Mouse (Mus musculus): ENCODE results near the gene Wnt2b.

Wnt2b gene

GRCm38 (mm10) chr3:104963331-104964276, 1.9 kb upstream of the Wnt2b start:
- DNase-seq (ENCODE audit: low spot score), result no peak

- DNase-seq (ENCODE audit: low spot score), result no peak
Observed at GRCm38 (mm10) chr3:104962866-104963265, 1.1 kb upstream of the Wnt2b start.

- DNase-seq (ENCODE audit: low spot score), result no peak
Observed at GRCm38 (mm10) chr3:104962141-104962611, 455 bp upstream of the Wnt2b start.

GRCm38 (mm10) chr3:104960026-104961000, 1.4 kb downstream of the Wnt2b start:
- no peak for DNase-seq (ENCODE audit: low spot score)

GRCm38 (mm10) chr3:104956131-104956581, 5.6 kb downstream of the Wnt2b start:
- DNase-seq (ENCODE audit: low spot score), result no peak

GRCm38 (mm10) chr3:104954551-104954950, 7.2 kb downstream of the Wnt2b start:
- DNase-seq (ENCODE audit: low spot score), result no peak

GRCm38 (mm10) chr3:104954137-104954536, 7.6 kb downstream of the Wnt2b start:
- no peak for DNase-seq (ENCODE audit: low spot score)

GRCm38 (mm10) chr3:104952891-104953670, 8.6 kb downstream of the Wnt2b start:
- no peak for DNase-seq (ENCODE audit: low spot score)

GRCm38 (mm10) chr3:104950926-104951325, 10.8 kb downstream of the Wnt2b start:
- DNase-seq (ENCODE audit: low spot score), result no peak

GRCm38 (mm10) chr3:104944894-104945293, 16.8 kb downstream of the Wnt2b start:
- no peak for DNase-seq (ENCODE audit: low spot score)

- no peak for DNase-seq (ENCODE audit: low spot score)
Observed at GRCm38 (mm10) chr3:104943333-104943732, 18.4 kb downstream of the Wnt2b start.

GRCm38 (mm10) chr3:104942682-104943081, 19.0 kb downstream of the Wnt2b start:
- no peak for DNase-seq (ENCODE audit: low spot score)

- DNase-seq (ENCODE audit: low spot score), result no peak
Observed at GRCm38 (mm10) chr3:104940691-104941090, 21.0 kb downstream of the Wnt2b start.

- DNase-seq (ENCODE audit: low spot score), result no peak
Observed at GRCm38 (mm10) chr3:104938327-104938726, 23.4 kb downstream of the Wnt2b start.

GRCm38 (mm10) chr3:104937728-104938305, 23.9 kb downstream of the Wnt2b start:
- no peak for DNase-seq (ENCODE audit: low spot score)

- DNase-seq (ENCODE audit: low spot score), result no peak
Observed at GRCm38 (mm10) chr3:104929385-104929784, 32.3 kb downstream of the Wnt2b start.

GRCm38 (mm10) chr3:104914986-104915385, 46.7 kb downstream of the Wnt2b start:
- no peak for DNase-seq (ENCODE audit: low spot score)

GRCm38 (mm10) chr3:104909195-104909594, 52.5 kb downstream of the Wnt2b start:
- no peak for DNase-seq (ENCODE audit: low spot score)

GRCm38 (mm10) chr3:104906007-104906406, 55.7 kb downstream of the Wnt2b start:
- peak; percentile 12 for DNase-seq (ENCODE audit: low spot score)

- DNase-seq (ENCODE audit: low spot score), result no peak
Observed at GRCm38 (mm10) chr3:104905389-104905788, 56.3 kb downstream of the Wnt2b start.

- no peak for DNase-seq (ENCODE audit: low spot score)
Observed at GRCm38 (mm10) chr3:104901154-104901553, 60.6 kb downstream of the Wnt2b start.

Measured in left cerebral cortex, adult 11 months (tissue).